Mouse (Mus musculus) liver, embryonic 12.5 days (tissue): ENCODE results near the gene Stat5a. TPM values are rescaled to one million over a fixed set of nuclear protein-coding genes. Genes with fewer than 3 reads are reported as not detected.

Source experiments
- ATAC-seq: fragments of 200-750 bp; cut with Nextera tagmentation; 2 replicates; pipeline ENCODE4 v1.8.0; 2017; ENCODE audit warnings: moderate number of reproducible peaks, mild to moderate bottlenecking, moderate library complexity
- H3K27ac ChIP-seq: fragments of 300-500 bp; sonication (generic); 2 replicates; pipeline ENCODE4 v1.5.1; 2016; ENCODE audit warnings: mild to moderate bottlenecking
- H3K27me3 ChIP-seq: fragments of 300-500 bp; sonication (generic); replicated peaks from 2 replicates; pipeline ENCODE4 v1.6.1; 2016; ENCODE audit warnings: mild to moderate bottlenecking, moderate library complexity
- H3K36me3 ChIP-seq: fragments of 300-500 bp; sonication (generic); 2 replicates; pipeline ENCODE4 v1.6.1; 2016; ENCODE audit warnings: mild to moderate bottlenecking, moderate library complexity
- H3K4me1 ChIP-seq: fragments of 300-500 bp; sonication (generic); 2 replicates; pipeline ENCODE4 v1.6.1; 2016
- H3K4me2 ChIP-seq: fragments of 300-500 bp; sonication (generic); 2 replicates; pipeline ENCODE4 v1.6.1; 2016; ENCODE audit warnings: mild to moderate bottlenecking, moderate library complexity
- H3K4me3 ChIP-seq: fragments of 300-500 bp; sonication (generic); 2 replicates; pipeline ENCODE4 v1.5.1; 2016; ENCODE audit warnings: mild to moderate bottlenecking, moderate library complexity
- H3K9ac ChIP-seq: fragments of 300-500 bp; sonication (generic); 2 replicates; pipeline ENCODE4 v1.6.1; 2016; ENCODE audit warnings: mild to moderate bottlenecking, moderate library complexity
- H3K9me3 ChIP-seq: fragments of 300-500 bp; sonication (generic); replicated peaks from 2 replicates; pipeline ENCODE4 v1.6.1; 2016; ENCODE audit warnings: mild to moderate bottlenecking, moderate library complexity
- WGBS: fragments of 180-500 bp; shearing (Covaris S2); methylation state at CpG from one replicate; pipeline ENCODE4 v1.1.7; 2016; ENCODE audit not compliant: insufficient replicate concordance; 5-methylcytosine and 5-hydroxymethylcytosine counted together
- polyA plus RNA-seq: library from polyadenylated mRNA; unstranded; fragments of >200 nt; fragmentation: Nextera tagmentation; extraction: Ambion mirVana; gene quantifications from 2 replicates; pipeline ENCODE4 v1.2.1, GENCODE M21; 2016

Stat5a gene
- polyA plus RNA-seq, 1 experiment from 2014 or later: 16.0 TPM

- WGBS: 88% methylated on average over 10 of the region's 10 CpGs
- Histone ChIP-seq H3K27me3 (no peaks in the 10 kb centered on the region; the same call in 1 of the 2 replicates), H3K36me3 (peaks cover 33% of the 10 kb centered on the region), H3K9ac (no peak overlapping the region), H3K27ac (no peak overlapping the region), H3K4me3 (no peak overlapping the region), H3K4me2 (no peak overlapping the region), H3K9me3 (no peaks in the 10 kb centered on the region), H3K4me1 (peaks cover 55% of the 10 kb centered on the region)
- ATAC-seq: no peak
Measured at GRCm38 (mm10) chr11:100863141-100863540, 4.0 kb downstream of the Stat5a start.

- 50% methylated on average over 7 of the region's 7 CpGs for WGBS
- H3K4me2 ChIP-seq: no peak overlapping the region
Measured at GRCm38 (mm10) chr11:100865618-100866017, 6.5 kb downstream of the Stat5a start.

GRCm38 (mm10) chr11:100870256-100870967 is 11.3 kb downstream of the Stat5a start:
- H3K4me3 ChIP-seq: no peak overlapping the region
- H3K9ac ChIP-seq: no peak overlapping the region
- WGBS: 79% methylated on average over 10 of the region's 10 CpGs
- ATAC-seq: no peak
- H3K4me2 ChIP-seq: no peak overlapping the region
- peaks cover 37% of the 10 kb centered on the region for H3K36me3 ChIP-seq
- H3K27me3 ChIP-seq: no peaks in the 10 kb centered on the region
- peaks cover 9% of the 10 kb centered on the region for H3K4me1 ChIP-seq
- no peaks in the 10 kb centered on the region for H3K9me3 ChIP-seq
- H3K27ac ChIP-seq: no peak overlapping the region

More at GRCm38 (mm10) chr11:100865618-100866017, 6.5 kb downstream of the Stat5a start:
- H3K27me3 ChIP-seq: no peaks in the 10 kb centered on the region
- no peaks in the 10 kb centered on the region for H3K9me3 ChIP-seq
- peaks cover 38% of the 10 kb centered on the region for H3K36me3 ChIP-seq
- no peak overlapping the region for H3K4me3 ChIP-seq
- no peak overlapping the region for H3K9ac ChIP-seq
- no peak overlapping the region for H3K27ac ChIP-seq
- H3K4me1 ChIP-seq: peaks cover 36% of the 10 kb centered on the region
- no peak for ATAC-seq

- Histone ChIP-seq H3K27me3 (no peaks in the 10 kb centered on the region), H3K4me3 (no peak overlapping the region), H3K27ac (no peak overlapping the region), H3K9ac (no peak overlapping the region), H3K4me1 (peaks cover 3% of the 10 kb centered on the region; the same call in 1 of the 2 replicates), H3K36me3 (peaks cover 39% of the 10 kb centered on the region), H3K9me3 (no peaks in the 10 kb centered on the region), H3K4me2 (no peak overlapping the region)
- no peak for ATAC-seq
- WGBS: 76% methylated on average over 8 of the region's 8 CpGs
Measured at GRCm38 (mm10) chr11:100870968-100871350, 11.8 kb downstream of the Stat5a start.

- WGBS: 65% methylated on average over 3 of the region's 3 CpGs
- H3K9ac ChIP-seq: no peak overlapping the region
- H3K9me3 ChIP-seq: no peaks in the 10 kb centered on the region
- no peak overlapping the region for H3K4me2 ChIP-seq
- H3K4me1 ChIP-seq: peaks cover 23% of the 10 kb centered on the region
- peaks cover 69% of the 10 kb centered on the region for H3K36me3 ChIP-seq
- no peak for ATAC-seq
- H3K4me3 ChIP-seq: no peak overlapping the region
- no peaks in the 10 kb centered on the region for H3K27me3 ChIP-seq
- H3K27ac ChIP-seq: no peak overlapping the region
Measured at GRCm38 (mm10) chr11:100875761-100876160, 16.6 kb downstream of the Stat5a start.

- peaks cover 33% of the 10 kb centered on the region for H3K4me1 ChIP-seq
- H3K9ac ChIP-seq: no peak overlapping the region
- peak overlapping the region; percentile 51 for H3K27ac ChIP-seq
- no peaks in the 10 kb centered on the region for H3K27me3 ChIP-seq
- no peak overlapping the region for H3K4me3 ChIP-seq
- H3K9me3 ChIP-seq: no peaks in the 10 kb centered on the region
- H3K36me3 ChIP-seq: peaks cover 80% of the 10 kb centered on the region
- peak; percentile 74 for ATAC-seq
- 0 out of 2 replicates have a peak overlapping the region, but pooled peaks have one; percentile 10 for H3K4me2 ChIP-seq
- WGBS: 43% methylated on average over 15 of the region's 15 CpGs
Measured at GRCm38 (mm10) chr11:100879321-100880078, 20.3 kb downstream of the Stat5a start.

GRCm38 (mm10) chr11:100883640-100884039 is 24.5 kb downstream of the Stat5a start:
- Histone ChIP-seq H3K4me3 (no peak overlapping the region), H3K4me1 (peaks cover 75% of the 10 kb centered on the region), H3K9ac (no peak overlapping the region), H3K36me3 (peaks cover 71% of the 10 kb centered on the region), H3K4me2 (no peak overlapping the region), H3K9me3 (no peaks in the 10 kb centered on the region), H3K27me3 (no peaks in the 10 kb centered on the region), H3K27ac (no peak overlapping the region)
- no peak for ATAC-seq
- 89% methylated on average over 10 of the region's 10 CpGs for WGBS

- Histone ChIP-seq H3K4me2 (peak overlapping the region; percentile 52), H3K36me3 (peaks cover 76% of the 10 kb centered on the region), H3K27me3 (no peaks in the 10 kb centered on the region), H3K9ac (peak overlapping the region; percentile 52), H3K27ac (peak overlapping the region; percentile 90), H3K4me1 (peaks cover 74% of the 10 kb centered on the region), H3K4me3 (no peak overlapping the region), H3K9me3 (no peaks in the 10 kb centered on the region)
- ATAC-seq: no peak
Measured at GRCm38 (mm10) chr11:100885472-100885871, 26.3 kb downstream of the Stat5a start.

GRCm38 (mm10) chr11:100886188-100886740 is 27.1 kb downstream of the Stat5a start:
- WGBS: 8% methylated on average over 8 of the region's 8 CpGs
- Histone ChIP-seq H3K4me3 (no peak overlapping the region), H3K27me3 (no peaks in the 10 kb centered on the region), H3K36me3 (peaks cover 75% of the 10 kb centered on the region), H3K4me2 (peak overlapping the region; percentile 52), H3K4me1 (peaks cover 74% of the 10 kb centered on the region), H3K27ac (peak overlapping the region; percentile 90), H3K9ac (peak overlapping the region; percentile 52), H3K9me3 (no peaks in the 10 kb centered on the region)
- ATAC-seq: peak; percentile 92

GRCm38 (mm10) chr11:100887236-100887635 is 28.1 kb downstream of the Stat5a start:
- H3K36me3 ChIP-seq: peaks cover 70% of the 10 kb centered on the region
- 0 out of 2 replicates have a peak overlapping the region, but pooled peaks have one; percentile 52 for H3K9ac ChIP-seq
- no peak for ATAC-seq
- peaks cover 80% of the 10 kb centered on the region for H3K4me1 ChIP-seq
- H3K9me3 ChIP-seq: no peaks in the 10 kb centered on the region
- WGBS: 82% methylated on average over 4 of the region's 4 CpGs
- no peak overlapping the region for H3K4me3 ChIP-seq
- H3K4me2 ChIP-seq: no peak overlapping the region
- peak overlapping the region; percentile 90 for H3K27ac ChIP-seq
- no peaks in the 10 kb centered on the region for H3K27me3 ChIP-seq

- Histone ChIP-seq H3K27me3 (no peaks in the 10 kb centered on the region), H3K4me1 (peaks cover 85% of the 10 kb centered on the region), H3K4me3 (no peak overlapping the region), H3K36me3 (peaks cover 73% of the 10 kb centered on the region), H3K9ac (no peak overlapping the region), H3K27ac (peak overlapping the region; percentile 90), H3K9me3 (no peaks in the 10 kb centered on the region), H3K4me2 (no peak overlapping the region)
- ATAC-seq: no peak
- WGBS: 64% methylated on average over 3 of the region's 3 CpGs
Measured at GRCm38 (mm10) chr11:100887764-100888163, 28.6 kb downstream of the Stat5a start.

- Histone ChIP-seq H3K36me3 (peaks cover 73% of the 10 kb centered on the region), H3K4me2 (no peak overlapping the region)
- no peak for ATAC-seq
Measured at GRCm38 (mm10) chr11:100888348-100888820, 29.2 kb downstream of the Stat5a start.

More at GRCm38 (mm10) chr11:100888348-100888820, 29.2 kb downstream of the Stat5a start:
- no peaks in the 10 kb centered on the region for H3K27me3 ChIP-seq
- H3K4me3 ChIP-seq: no peak overlapping the region
- H3K9me3 ChIP-seq: no peaks in the 10 kb centered on the region
- peak overlapping the region; percentile 90 for H3K27ac ChIP-seq
- H3K4me1 ChIP-seq: peaks cover 87% of the 10 kb centered on the region
- H3K9ac ChIP-seq: no peak overlapping the region
- WGBS: 53% methylated on average over 10 of the region's 10 CpGs
